Mouse (Mus musculus) ES-Bruce4 (cell line): ENCODE measurements around the gene Cotl1. TPM values are rescaled to one million over a fixed set of nuclear protein-coding genes. Genes with fewer than 3 reads are reported as not detected.
A peak's percentile ranks its signal among the peaks of the same experiment; 100 is the strongest.
"Not testable (repeated sequence)": the region's sequence is repeated elsewhere in the genome, so short reads cannot be mapped to it uniquely, and the experiment has no call there.

Source experiments
- H3K27ac ChIP-seq: 2 replicates; pipeline ENCODE4 v1.5.1; 2012; ENCODE audit warnings: low read length, inconsistent platforms; ENCODE audit not compliant: insufficient read depth
- H3K27me3 ChIP-seq: 2 replicates; pipeline ENCODE4 v1.6.1; 2012; ENCODE audit warnings: mild to moderate bottlenecking, low read length, inconsistent platforms; ENCODE audit not compliant: control insufficient read depth, poor library complexity, insufficient read depth, severe bottlenecking
- H3K36me3 ChIP-seq: 2 replicates; pipeline ENCODE4 v1.6.1; 2012; ENCODE audit warnings: inconsistent platforms, mild to moderate bottlenecking, low read length, moderate library complexity; ENCODE audit not compliant: control insufficient read depth, poor library complexity, insufficient read depth, severe bottlenecking
- H3K4me1 ChIP-seq: one replicate; pipeline ENCODE4 v1.8.1; 2011; ENCODE audit warnings: low read length; ENCODE audit not compliant: control insufficient read depth, insufficient read depth
- H3K4me3 ChIP-seq: 2 replicates; pipeline ENCODE4 v1.5.1; 2011; ENCODE audit warnings: low read depth, mild to moderate bottlenecking, low read length
- H3K9ac ChIP-seq: 2 replicates; pipeline ENCODE4 v1.6.1; 2012; ENCODE audit warnings: low read depth, mild to moderate bottlenecking, inconsistent platforms; ENCODE audit not compliant: poor library complexity, severe bottlenecking
- H3K9me3 ChIP-seq: replicated peaks from 2 replicates; pipeline ENCODE4 v1.6.1; 2012; ENCODE audit warnings: mild to moderate bottlenecking, low read length, inconsistent platforms; ENCODE audit not compliant: control insufficient read depth, poor library complexity, insufficient read depth, severe bottlenecking
- CTCF ChIP-seq: IDR thresholded peaks from one replicate; pipeline ENCODE4 v1.8.1; 2011; ENCODE audit warnings: low read depth, low read length
- EP300 ChIP-seq: IDR thresholded peaks from 2 replicates; pipeline ENCODE4 v1.6.1; 2011; ENCODE audit warnings: low read depth, low read length; ENCODE audit not compliant: insufficient read depth
- POLR2A ChIP-seq: IDR thresholded peaks from one replicate; pipeline ENCODE4 v1.8.1; 2011; ENCODE audit warnings: low read length; ENCODE audit not compliant: insufficient read depth
- polyA plus RNA-seq: library from polyadenylated mRNA; stranded (reverse); fragments of >200 nt; gene quantifications from 2 replicates; pipeline ENCODE4 v1.2.4, GENCODE M21; 2011; ENCODE audit warnings: low read depth; ENCODE audit not compliant: missing spikeins, insufficient read depth, insufficient read length

Gene Cotl1
- polyA plus RNA-seq, 1 experiment, result 106 TPM

GRCm38 (mm10) chr8:119857767-119858166 lies 17.4 kb upstream of the Cotl1 start:
- Histone ChIP-seq H3K9ac (no peak overlapping the region), H3K9me3 (no peaks in the 10 kb centered on the region), H3K27me3 (no peaks in the 10 kb centered on the region), H3K4me3 (no peak overlapping the region), H3K4me1 (peaks cover 2% of the 10 kb centered on the region), H3K27ac (no peak overlapping the region), H3K36me3 (no peaks in the 10 kb centered on the region)
- TF ChIP-seq POLR2A, result no peak

GRCm38 (mm10) chr8:119855656-119856055 lies 15.3 kb upstream of the Cotl1 start:
- H3K36me3 ChIP-seq, result no peaks in the 10 kb centered on the region
- no peak overlapping the region for H3K27ac ChIP-seq
- H3K9ac ChIP-seq, result no peak overlapping the region
- no peaks in the 10 kb centered on the region for H3K27me3 ChIP-seq
- no peaks in the 10 kb centered on the region for H3K9me3 ChIP-seq
- no peak for TF ChIP-seq EP300
- TF ChIP-seq CTCF, result no peak
- TF ChIP-seq POLR2A, result no peak
- H3K4me3 ChIP-seq, result no peak overlapping the region
- H3K4me1 ChIP-seq, result peaks cover 2% of the 10 kb centered on the region

GRCm38 (mm10) chr8:119854035-119854434 lies 13.7 kb upstream of the Cotl1 start:
- H3K4me1 ChIP-seq, result peaks cover 2% of the 10 kb centered on the region
- no peaks in the 10 kb centered on the region for H3K9me3 ChIP-seq
- H3K4me3 ChIP-seq, result no peak overlapping the region
- TF ChIP-seq POLR2A (no peak), EP300 (0 out of 2 replicates have a peak, but pooled peaks have one; percentile 32), CTCF (no peak)
- no peak overlapping the region for H3K9ac ChIP-seq
- no peak overlapping the region for H3K27ac ChIP-seq
- no peaks in the 10 kb centered on the region for H3K36me3 ChIP-seq
- no peaks in the 10 kb centered on the region for H3K27me3 ChIP-seq

GRCm38 (mm10) chr8:119853521-119853920 lies 13.2 kb upstream of the Cotl1 start:
- no peak for TF ChIP-seq EP300
- TF ChIP-seq CTCF, result no peak
- no peak for TF ChIP-seq POLR2A
- Histone ChIP-seq H3K27me3 (no peaks in the 10 kb centered on the region), H3K4me3 (no peak overlapping the region), H3K9me3 (no peaks in the 10 kb centered on the region), H3K36me3 (no peaks in the 10 kb centered on the region), H3K27ac (no peak overlapping the region), H3K9ac (no peak overlapping the region), H3K4me1 (peaks cover 2% of the 10 kb centered on the region)

- TF ChIP-seq EP300 (no peak), CTCF (no peak), POLR2A (no peak)
- H3K36me3 ChIP-seq, result no peaks in the 10 kb centered on the region
- no peak overlapping the region; the same call in 1 of the 2 replicates for H3K4me3 ChIP-seq
- no peaks in the 10 kb centered on the region for H3K27me3 ChIP-seq
- H3K27ac ChIP-seq, result no peak overlapping the region
- no peaks in the 10 kb centered on the region for H3K9me3 ChIP-seq
- 0 out of 2 replicates have a peak overlapping the region, but pooled peaks have one; percentile 2 for H3K9ac ChIP-seq
- peaks cover 5% of the 10 kb centered on the region for H3K4me1 ChIP-seq
Observed at GRCm38 (mm10) chr8:119847232-119847922, 7.0 kb upstream of the Cotl1 start.

- H3K36me3 ChIP-seq, H3K9ac ChIP-seq, H3K27ac ChIP-seq, H3K27me3 ChIP-seq, H3K9me3 ChIP-seq, H3K4me1 ChIP-seq, H3K4me3 ChIP-seq: not testable (repeated sequence)
Observed at GRCm38 (mm10) chr8:119845741-119846140, 5.4 kb upstream of the Cotl1 start.
